Mouse (Mus musculus) monocyte, adult 5-6 weeks (primary cell): ENCODE results near the gene Tnfsf15. TPM values are rescaled to one million over a fixed set of nuclear protein-coding genes. Genes with fewer than 3 reads are reported as not detected.
A peak's percentile ranks its signal among the peaks of the same experiment; 100 is the strongest.

ENCODE experiments used
- ATAC-seq: fragments of 153-309, 156-312 bp; replicated peaks from 2 replicates; pipeline ENCODE4 v1.8.0; 2017; ENCODE audit warnings: mild to moderate bottlenecking; ENCODE audit not compliant: low TSS enrichment, insufficient number of reproducible peaks, severe bottlenecking, poor library complexity, low FRiP score
- total RNA-seq: library from RNA; stranded (forward); fragments of 200-1000, 200-491, 200-594 nt; gene quantifications from 3 replicates; pipeline ENCODE4 v1.2.3, GENCODE M21; 2017

The Tnfsf15 gene
- total RNA-seq, 1 experiment from 2014 or later, result not detected

GRCm38 (mm10) chr4:63745271-63745670, 358 bp upstream of the Tnfsf15 start:
- peak; percentile 34; the same call in 1 of the 2 replicates for ATAC-seq

DNA sequence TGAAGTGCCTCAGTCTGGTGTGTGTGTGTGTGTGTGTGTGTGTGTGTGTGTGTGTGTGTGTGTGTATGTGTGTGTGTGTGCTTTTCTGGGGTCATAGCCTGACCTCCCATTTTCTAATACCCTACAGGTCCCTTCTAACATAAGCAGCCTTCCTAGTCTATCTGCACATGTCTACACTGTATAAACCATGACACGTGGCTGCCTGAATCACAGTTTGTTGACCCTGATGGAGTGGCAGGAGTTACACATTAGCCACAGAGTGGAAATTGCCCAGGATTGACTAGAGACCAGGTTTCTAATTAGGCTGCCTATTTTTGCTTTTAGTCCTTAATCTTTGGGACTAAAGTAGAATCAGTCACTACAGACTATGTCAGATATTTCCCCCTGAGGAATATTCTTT, 1.3 kb downstream of the Tnfsf15 start:
- ATAC-seq, result no peak

- ATAC-seq, result no peak
Measured at GRCm38 (mm10) chr4:63742763-63743371, 2.0 kb downstream of the Tnfsf15 start.

GRCm38 (mm10) chr4:63742101-63742500, 2.8 kb downstream of the Tnfsf15 start:
- no peak for ATAC-seq

DNA sequence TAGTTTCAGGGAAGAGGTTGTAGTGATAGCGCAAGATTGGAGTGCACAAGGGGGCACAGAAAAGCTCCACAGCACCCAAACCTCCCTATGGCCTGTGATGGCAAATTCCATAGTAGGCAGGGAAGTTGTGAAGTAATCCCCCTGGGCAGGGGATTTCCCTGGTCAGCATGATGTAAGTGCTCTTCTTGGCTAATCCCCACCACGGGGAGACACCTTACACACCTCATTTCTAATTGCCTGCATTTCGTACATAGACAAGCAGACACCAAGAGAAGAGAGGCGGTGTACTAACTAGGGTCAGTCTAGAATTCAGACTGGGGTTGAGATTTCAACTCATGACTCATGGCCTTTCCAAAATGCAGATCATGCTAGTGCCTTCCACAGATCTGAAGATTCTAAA, 4.2 kb downstream of the Tnfsf15 start:
- no peak for ATAC-seq

- ATAC-seq, result no peak
Measured at GRCm38 (mm10) chr4:63740001-63740400, 4.9 kb downstream of the Tnfsf15 start.

DNA sequence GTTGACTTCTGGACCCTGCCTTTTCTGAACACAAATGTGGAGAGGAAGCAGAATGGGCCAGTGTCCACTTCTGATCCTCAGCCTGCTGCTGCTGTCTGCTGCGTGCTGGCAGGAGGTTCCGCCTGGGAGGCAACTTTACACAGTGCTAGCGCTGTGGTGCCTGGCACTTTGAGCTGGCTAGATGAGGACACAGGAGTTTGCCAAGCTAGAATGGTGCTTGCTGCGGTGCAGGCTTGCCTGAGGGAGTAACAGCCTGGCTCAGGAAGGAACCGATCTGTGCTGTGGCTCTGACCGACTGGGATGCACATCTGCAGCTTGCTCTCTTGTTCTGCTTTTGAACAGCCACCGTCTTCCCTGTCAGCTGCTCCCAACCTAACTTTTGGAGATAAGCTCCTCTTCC, 5.4 kb downstream of the Tnfsf15 start:
- ATAC-seq, result no peak

GRCm38 (mm10) chr4:63738364-63738997, 6.4 kb downstream of the Tnfsf15 start:
- ATAC-seq, result no peak

DNA sequence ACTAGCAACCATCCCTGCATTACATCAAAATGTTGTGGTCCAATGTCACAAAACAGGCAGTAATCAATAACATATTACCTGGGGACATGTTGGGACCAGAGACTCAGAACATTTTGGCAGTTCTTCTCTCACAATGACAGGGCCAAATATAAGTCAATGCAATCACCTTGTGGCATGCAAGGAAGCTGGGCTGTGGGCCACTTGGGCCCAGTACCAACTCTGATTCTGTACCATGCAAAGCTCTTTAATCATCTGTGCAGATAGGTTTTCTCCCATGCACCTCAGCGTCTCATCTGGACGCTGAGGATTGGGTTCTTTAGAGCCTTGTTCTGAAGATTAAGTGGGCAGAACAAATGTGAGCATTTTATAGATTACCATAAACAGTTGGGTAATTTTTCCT, 13.6 kb downstream of the Tnfsf15 start:
- ATAC-seq, result no peak

GRCm38 (mm10) chr4:63726727-63727126, 18.2 kb downstream of the Tnfsf15 start:
- no peak for ATAC-seq

DNA sequence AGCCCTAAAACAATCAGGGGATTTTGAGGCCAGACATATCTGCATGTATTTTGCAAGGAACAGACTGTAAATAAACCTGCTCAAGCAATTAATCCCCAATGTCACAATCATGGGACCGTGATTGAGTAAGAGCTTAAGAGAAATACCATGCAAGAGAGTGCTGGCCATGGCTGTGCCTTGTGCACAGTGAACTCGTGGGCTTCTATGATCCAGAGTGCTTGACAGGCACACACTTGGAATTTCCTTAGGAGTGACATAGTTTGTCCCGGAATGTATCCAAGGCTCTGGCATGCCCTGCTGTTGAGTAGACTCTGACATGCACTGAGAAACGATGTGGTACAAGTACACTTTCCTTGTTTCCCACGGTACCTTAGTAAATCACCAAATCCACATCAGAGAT, 18.9 kb downstream of the Tnfsf15 start:
- ATAC-seq, result no peak

DNA sequence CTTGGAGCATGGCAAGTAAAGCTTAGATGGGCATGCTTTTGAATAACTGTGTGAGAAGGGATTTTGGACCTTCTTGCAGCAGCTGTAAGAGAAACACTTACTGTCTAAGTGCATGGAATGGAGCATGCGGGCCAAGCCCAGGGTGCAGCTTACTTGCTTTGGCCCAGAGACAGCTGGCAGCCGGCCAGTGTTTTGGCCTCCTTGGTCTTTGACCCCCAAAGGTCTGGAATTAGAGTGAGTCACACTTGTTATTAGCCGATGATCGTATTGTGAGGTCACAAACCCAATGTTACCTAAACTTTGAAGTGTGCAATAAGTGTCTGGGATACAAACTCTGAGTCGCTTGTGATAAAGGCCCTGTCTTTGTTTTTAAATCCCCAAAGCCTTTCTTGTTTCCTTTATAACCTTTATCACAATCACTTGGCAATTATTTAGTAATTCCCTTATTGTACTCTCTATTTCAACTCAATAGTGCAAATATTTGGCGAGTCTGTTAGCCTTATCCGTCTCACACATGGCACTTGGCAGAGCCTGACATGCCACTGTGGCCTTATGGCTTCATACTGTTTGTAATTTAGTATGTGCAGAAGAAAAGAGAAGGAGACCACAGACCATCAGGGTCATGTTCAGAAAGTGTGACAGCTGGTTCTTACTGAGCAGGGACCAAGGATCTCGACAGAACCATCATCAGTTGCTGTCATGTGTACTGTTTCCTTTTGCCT, 26.8 kb downstream of the Tnfsf15 start:
- ATAC-seq, result no peak

DNA sequence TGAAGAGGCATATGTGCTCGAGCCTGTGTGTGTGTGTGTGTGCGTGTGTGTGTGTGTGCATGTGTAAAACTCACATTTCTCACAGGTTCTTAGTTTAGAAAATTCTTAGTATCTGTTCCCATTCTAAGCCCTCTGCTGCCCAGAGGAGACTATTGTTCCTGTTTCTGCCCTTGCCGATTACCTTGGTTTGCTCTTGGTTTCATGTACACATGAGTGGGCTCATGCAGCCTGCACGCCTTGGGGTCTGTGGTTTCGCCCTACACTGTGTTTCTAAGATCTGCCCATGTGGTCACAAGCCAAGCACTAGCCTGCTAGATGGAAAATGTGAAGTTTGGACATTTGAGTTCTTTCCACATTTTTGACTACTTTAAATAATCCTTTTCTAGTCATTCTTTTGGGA, 33.0 kb downstream of the Tnfsf15 start:
- no peak for ATAC-seq

- no peak for ATAC-seq
Measured at GRCm38 (mm10) chr4:63710431-63711220, 34.3 kb downstream of the Tnfsf15 start.

GRCm38 (mm10) chr4:63706279-63706971, 38.5 kb downstream of the Tnfsf15 start:
- ATAC-seq, result no peak

DNA sequence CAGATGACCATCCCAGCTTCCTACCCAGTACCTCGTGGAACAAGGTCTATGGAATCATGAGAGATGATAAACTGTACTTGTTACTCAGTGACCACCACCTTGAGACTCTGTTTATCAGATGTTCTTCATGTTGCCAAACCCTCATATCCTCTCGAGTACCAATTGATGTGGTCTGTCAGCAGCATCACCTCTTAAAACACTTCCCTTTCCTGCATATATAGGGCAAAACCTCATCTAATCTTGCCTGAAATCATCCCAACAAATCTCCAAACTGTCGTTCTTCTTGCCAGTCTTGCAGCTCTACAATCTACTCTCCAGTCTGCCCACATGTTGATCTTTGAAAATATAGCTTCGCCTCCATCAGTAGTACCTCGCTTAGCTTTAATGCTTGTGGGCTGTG, 40.7 kb downstream of the Tnfsf15 start:
- no peak for ATAC-seq

DNA sequence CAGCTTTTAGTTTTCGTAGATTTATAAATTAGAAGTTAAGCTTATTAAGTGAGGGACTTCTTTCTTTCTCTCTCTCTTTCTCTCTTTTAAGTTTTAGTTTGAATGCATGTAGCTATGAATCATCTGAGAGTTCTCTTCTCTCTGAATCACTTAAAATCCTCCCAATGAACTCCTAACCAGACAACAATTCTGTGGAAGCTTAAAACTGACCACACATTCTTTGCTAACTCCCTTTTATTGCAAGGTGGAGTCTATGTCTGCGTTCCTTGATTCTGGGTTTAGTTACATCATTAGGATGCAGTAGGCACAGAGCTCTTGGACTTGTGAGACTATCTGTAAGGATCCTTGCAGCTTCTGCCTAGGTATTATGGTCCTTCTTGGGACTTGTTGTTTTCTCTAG, 41.2 kb downstream of the Tnfsf15 start:
- no peak for ATAC-seq

- ATAC-seq, result no peak
Measured at GRCm38 (mm10) chr4:63702006-63702704, 42.8 kb downstream of the Tnfsf15 start.
